Mouse (Mus musculus) midbrain, embryonic 14.5 days (tissue): ENCODE results near the gene Atox1. TPM values are rescaled to one million over a fixed set of nuclear protein-coding genes. Genes with fewer than 3 reads are reported as not detected.
A peak's percentile ranks its signal among the peaks of the same experiment; 100 is the strongest.

Source experiments
- ATAC-seq: fragments of 200-750 bp; cut with Nextera tagmentation; 2 replicates; pipeline ENCODE4 v1.8.0; 2017; ENCODE audit warnings: moderate number of reproducible peaks, moderate library complexity; ENCODE audit not compliant: low FRiP score, low TSS enrichment
- DNase-seq: peaks from one replicate; pipeline ENCODE4 v3.0.0-alpha.2; 2015
- H3K27ac ChIP-seq: fragments of 300-500 bp; sonication (generic); replicated peaks from 2 replicates; pipeline ENCODE4 v1.5.1; 2014; ENCODE audit warnings: mild to moderate bottlenecking, low read depth, low read length, moderate library complexity
- H3K27me3 ChIP-seq: fragments of 300-500 bp; sonication (generic); 2 replicates; pipeline ENCODE4 v1.6.1; 2014; ENCODE audit warnings: low read length, control low read depth, mixed read lengths; ENCODE audit not compliant: control insufficient read depth, insufficient read depth
- H3K36me3 ChIP-seq: fragments of 300-500 bp; sonication (generic); 2 replicates; pipeline ENCODE4 v1.6.1; 2014; ENCODE audit warnings: low read length, control low read depth; ENCODE audit not compliant: control insufficient read depth, insufficient read depth
- H3K4me1 ChIP-seq: fragments of 300-500 bp; sonication (generic); 2 replicates; pipeline ENCODE4 v1.6.1; 2014; ENCODE audit warnings: mild to moderate bottlenecking, antibody characterized with exemption, low read length, control low read depth; ENCODE audit not compliant: control insufficient read depth, insufficient read depth
- H3K4me2 ChIP-seq: fragments of 300-500 bp; sonication (generic); 2 replicates; pipeline ENCODE4 v1.6.1; 2014; ENCODE audit warnings: mild to moderate bottlenecking, low read length, moderate library complexity
- H3K4me3 ChIP-seq: fragments of 300-500 bp; sonication (generic); replicated peaks from 2 replicates; pipeline ENCODE4 v1.5.1; 2014; ENCODE audit warnings: low read depth, low read length
- H3K9ac ChIP-seq: fragments of 300-500 bp; sonication (generic); replicated peaks from 2 replicates; pipeline ENCODE4 v1.6.1; 2014; ENCODE audit warnings: mild to moderate bottlenecking, low read length, moderate library complexity
- H3K9me3 ChIP-seq: fragments of 300-500 bp; sonication (generic); 2 replicates; pipeline ENCODE4 v1.6.1; 2016; ENCODE audit warnings: low read length, control low read depth, mixed read lengths; ENCODE audit not compliant: control insufficient read depth
- WGBS: fragments of 180-500 bp; shearing (Covaris S2); extraction: QIAGEN DNeasy Blood & Tissue Kit; methylation state at CpG from one replicate; pipeline ENCODE4 v1.1.7; 2014; 5-methylcytosine and 5-hydroxymethylcytosine counted together
- polyA plus RNA-seq: library from polyadenylated mRNA; unstranded; fragments of >200 nt; fragmentation: Nextera tagmentation; extraction: Ambion mirVana; gene quantifications from 2 replicates; pipeline ENCODE4 v1.2.1, GENCODE M21; 2014

Gene Atox1
- polyA plus RNA-seq, 1 experiment from 2014 or later = 244 TPM

DNA sequence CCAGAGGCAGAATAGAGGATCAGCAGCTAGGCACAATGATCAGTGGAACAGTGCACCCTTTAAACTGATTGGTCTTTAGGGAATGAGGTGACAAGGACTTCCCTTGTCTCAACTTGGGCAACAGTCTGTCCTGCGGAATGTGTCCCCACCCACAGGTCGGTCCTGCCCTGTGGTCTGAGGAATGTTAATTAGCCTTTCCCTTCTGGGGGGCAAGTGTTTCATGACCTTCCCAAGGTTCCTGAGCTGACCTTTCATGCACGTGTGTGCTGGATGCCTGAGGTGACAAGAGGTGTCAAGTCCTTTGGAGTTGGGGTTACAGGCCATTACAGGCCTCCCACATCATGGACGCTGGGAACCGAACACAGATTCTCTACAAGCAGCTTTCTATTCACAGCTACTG, 21.3 kb downstream of the Atox1 start:
- ATAC-seq (no peak), DNase-seq (no peak)
- Histone ChIP-seq H3K4me2 (no peak overlapping the region), H3K4me1 (no peaks in the 10 kb centered on the region), H3K27me3 (no peaks in the 10 kb centered on the region), H3K4me3 (no peak overlapping the region), H3K9me3 (no peaks in the 10 kb centered on the region), H3K36me3 (no peaks in the 10 kb centered on the region), H3K27ac (no peak overlapping the region), H3K9ac (no peak overlapping the region)
- WGBS = 69% methylated on average over 5 of the region's 5 CpGs

DNA sequence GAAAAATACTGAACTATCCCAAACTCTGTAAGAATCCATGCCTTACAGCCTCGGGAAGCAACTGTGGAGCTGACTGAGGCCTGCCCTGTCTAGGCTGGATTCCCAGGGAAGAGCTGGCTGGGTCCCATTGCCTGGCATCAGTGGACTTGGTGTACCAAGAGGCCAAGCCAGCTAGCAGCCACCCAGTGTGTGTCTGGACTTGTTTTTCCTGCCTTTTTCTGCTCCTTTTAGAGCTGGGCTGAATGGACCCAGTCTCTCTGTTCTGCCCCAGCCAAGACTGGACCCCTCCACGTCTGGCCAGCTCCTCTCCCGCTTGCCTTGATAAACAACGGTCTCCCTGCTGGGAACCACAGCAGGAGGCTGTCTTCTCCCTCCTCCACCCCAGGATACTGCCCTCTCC, 23.0 kb downstream of the Atox1 start:
- Histone ChIP-seq H3K27ac (no peak overlapping the region), H3K27me3 (no peaks in the 10 kb centered on the region), H3K4me2 (no peak overlapping the region), H3K36me3 (no peaks in the 10 kb centered on the region), H3K4me1 (no peaks in the 10 kb centered on the region), H3K9ac (no peak overlapping the region), H3K4me3 (no peak overlapping the region), H3K9me3 (no peaks in the 10 kb centered on the region)
- 47% methylated on average over 4 of the region's 4 CpGs for whole genome bisulfite sequencing
- no peak for DNase-seq
- ATAC-seq = no peak

DNA sequence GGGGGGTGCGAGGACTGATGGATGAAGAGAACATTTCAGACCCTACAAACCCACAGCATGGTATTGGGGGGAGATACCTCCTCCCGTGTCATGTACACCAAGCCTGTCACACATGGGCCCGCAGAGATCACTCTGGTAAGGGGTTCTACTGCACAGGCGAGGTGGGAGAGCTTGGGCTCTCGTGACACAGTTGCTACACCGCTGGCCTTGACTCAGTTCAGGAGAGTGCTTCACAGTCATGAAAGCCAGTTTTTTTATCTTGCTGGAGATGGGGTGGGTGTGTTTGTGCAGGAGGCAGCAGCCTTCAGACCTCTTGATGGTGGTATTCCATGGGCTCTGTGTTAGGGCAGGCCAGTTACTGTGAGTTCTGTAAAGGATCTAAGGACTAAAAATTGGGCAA, 24.9 kb downstream of the Atox1 start:
- Histone ChIP-seq H3K9ac (no peak overlapping the region), H3K4me3 (no peak overlapping the region), H3K4me1 (no peaks in the 10 kb centered on the region), H3K9me3 (no peaks in the 10 kb centered on the region), H3K4me2 (no peak overlapping the region), H3K27ac (no peak overlapping the region), H3K36me3 (no peaks in the 10 kb centered on the region), H3K27me3 (no peaks in the 10 kb centered on the region)
- DNase-seq (no peak), ATAC-seq (no peak)
- 89% methylated on average over 6 of the region's 6 CpGs for WGBS

DNA sequence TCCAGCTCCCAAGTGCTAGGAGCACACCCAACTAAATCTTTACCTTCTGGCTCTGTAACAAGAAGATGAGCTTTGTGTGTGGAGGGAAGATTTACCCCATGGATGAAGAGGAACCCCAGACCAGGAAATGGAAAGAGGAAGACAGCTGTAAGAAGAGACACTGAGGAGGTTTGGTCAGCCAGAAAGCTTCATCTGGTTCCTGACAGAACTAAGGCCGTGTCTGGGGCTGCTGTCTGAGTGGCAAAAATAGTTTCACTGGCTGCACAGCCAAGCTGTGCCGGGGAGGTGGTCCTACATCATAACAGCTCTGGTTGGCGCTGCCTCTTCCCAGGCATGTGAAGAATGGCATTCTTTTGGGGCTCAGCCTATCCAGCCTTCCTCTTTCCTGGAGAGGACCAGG, 28.1 kb downstream of the Atox1 start:
- no peak for ATAC-seq
- 71% methylated on average over 3 of the region's 3 CpGs for WGBS

DNA sequence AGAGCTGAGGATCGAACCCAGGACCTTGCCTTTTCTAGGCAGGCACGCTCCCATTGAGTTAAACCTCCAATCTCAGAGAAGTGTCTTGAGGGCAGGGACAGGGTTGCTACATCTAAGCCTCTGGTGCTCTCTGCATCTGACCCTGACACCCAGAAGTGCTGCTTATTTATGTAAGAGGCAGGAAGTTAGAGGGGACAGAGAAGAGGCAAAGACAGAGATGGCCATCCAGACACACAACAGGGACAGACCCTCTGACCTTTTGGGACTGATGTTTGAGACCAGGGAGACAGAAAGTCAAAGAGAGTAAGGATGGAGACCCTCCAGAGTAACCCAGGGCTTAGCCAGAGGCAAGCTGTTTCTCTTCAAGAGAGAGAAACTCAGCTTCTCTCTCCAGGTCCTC, 31.1 kb downstream of the Atox1 start:
- Histone ChIP-seq H3K27me3 (no peaks in the 10 kb centered on the region), H3K9ac (no peak overlapping the region), H3K4me2 (no peak overlapping the region), H3K36me3 (no peaks in the 10 kb centered on the region), H3K4me3 (no peak overlapping the region), H3K9me3 (no peaks in the 10 kb centered on the region), H3K4me1 (0 out of 2 replicates have a peak, but pooled peaks cover 5% of the 10 kb centered on the region), H3K27ac (no peak overlapping the region)
- ATAC-seq = no peak
- WGBS = 95% methylated on average over 2 of the region's 2 CpGs
- DNase-seq = no peak

More for the DNA sequence above, 28.1 kb downstream of the Atox1 start:
- Histone ChIP-seq H3K4me2 (no peak overlapping the region), H3K9me3 (no peaks in the 10 kb centered on the region), H3K36me3 (no peaks in the 10 kb centered on the region), H3K27me3 (no peaks in the 10 kb centered on the region), H3K27ac (no peak overlapping the region), H3K4me1 (0 out of 2 replicates have a peak, but pooled peaks cover 5% of the 10 kb centered on the region), H3K4me3 (no peak overlapping the region), H3K9ac (no peak overlapping the region)
- no peak for DNase-seq

DNA sequence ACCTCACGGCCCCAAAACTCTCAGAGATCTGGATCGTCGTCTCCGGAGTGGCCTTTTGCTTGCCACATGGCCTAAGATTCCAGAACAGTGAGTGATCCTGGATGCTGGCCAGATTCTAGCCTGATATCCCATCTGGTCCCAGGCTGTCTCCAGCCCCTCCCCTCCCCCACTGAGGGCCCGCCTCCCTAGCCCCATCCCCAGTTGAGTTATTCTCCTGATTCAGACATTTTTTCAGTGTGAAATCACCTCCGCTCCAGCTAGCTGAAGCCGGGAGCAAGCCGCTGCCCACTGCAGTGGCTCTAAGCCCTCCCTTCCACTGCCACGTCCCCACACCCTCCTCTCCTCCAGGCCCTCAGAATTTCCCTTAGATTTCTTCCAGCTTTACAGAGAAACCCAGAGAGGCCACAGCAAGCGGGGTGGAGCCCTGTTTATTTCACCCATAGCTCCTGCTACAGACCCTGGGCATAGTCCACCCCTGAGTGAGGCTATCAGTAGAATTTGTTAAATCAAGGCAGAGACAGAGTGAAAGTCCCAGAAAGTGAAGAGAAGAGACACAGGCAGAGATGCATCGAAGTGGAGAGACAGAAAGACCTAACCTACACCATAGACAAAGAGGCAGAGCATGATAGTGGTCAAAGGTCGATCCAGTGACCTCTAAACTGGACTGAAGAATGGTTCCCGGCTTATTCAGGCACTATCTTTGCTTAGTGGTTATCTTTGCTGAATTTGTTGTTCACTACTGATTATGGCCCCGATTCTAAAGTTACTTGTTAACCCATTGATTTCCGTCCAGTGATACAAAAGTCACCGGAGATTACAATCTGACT, 32.6 kb downstream of the Atox1 start:
- Histone ChIP-seq H3K36me3 (no peaks in the 10 kb centered on the region), H3K27ac (peak overlapping the region; percentile 14; the same call in 1 of the 2 replicates)

DNA sequence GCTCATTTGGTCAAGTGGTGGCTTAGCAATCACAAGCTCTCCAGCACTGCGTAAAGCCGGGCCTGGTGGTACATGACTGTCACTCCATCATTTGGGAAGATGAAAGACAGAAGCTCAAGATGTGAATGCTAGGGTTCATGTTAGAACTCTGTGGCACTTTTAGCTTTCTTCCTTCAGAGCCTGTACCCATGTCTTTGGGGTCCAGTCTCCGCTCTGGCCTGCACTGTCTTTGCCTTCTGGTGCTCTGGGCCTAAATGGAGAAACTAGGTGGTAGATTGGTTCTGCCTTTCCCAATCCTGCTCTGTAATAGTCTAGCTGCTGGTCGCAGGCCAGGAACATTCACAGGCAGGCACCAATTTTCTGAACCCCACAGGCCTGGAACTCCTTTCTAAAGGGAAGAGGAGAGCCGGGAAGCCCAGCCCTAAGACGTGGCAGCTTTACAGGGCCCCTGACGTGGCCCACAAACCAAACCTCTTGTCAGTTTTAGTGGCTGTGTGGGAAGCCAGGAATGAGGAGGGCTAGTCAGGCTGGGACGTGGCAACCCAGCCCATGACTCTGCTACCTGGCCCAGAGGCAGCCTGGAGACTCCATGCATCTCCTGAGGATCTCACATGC, 36.2 kb downstream of the Atox1 start:
- ATAC-seq = no peak
- no peak overlapping the region for H3K4me3 ChIP-seq
- H3K27me3 ChIP-seq = no peaks in the 10 kb centered on the region
- no peak overlapping the region for H3K9ac ChIP-seq
- H3K4me2 ChIP-seq = no peak overlapping the region
- H3K27ac ChIP-seq = no peak overlapping the region
- no peaks in the 10 kb centered on the region for H3K9me3 ChIP-seq
- H3K36me3 ChIP-seq = no peaks in the 10 kb centered on the region
- no peak for DNase-seq
- peaks cover 19% of the 10 kb centered on the region for H3K4me1 ChIP-seq
- WGBS = 76% methylated on average over 8 of the region's 8 CpGs

More for the DNA sequence above, 32.6 kb downstream of the Atox1 start:
- Histone ChIP-seq H3K4me3 (no peak overlapping the region), H3K27me3 (no peaks in the 10 kb centered on the region), H3K4me2 (no peak overlapping the region), H3K4me1 (peaks cover 17% of the 10 kb centered on the region), H3K9me3 (no peaks in the 10 kb centered on the region), H3K9ac (no peak overlapping the region)
- ATAC-seq = peak; percentile 58
- DNase-seq = peak; percentile 78
- WGBS = 33% methylated on average over 16 of the region's 16 CpGs

DNA sequence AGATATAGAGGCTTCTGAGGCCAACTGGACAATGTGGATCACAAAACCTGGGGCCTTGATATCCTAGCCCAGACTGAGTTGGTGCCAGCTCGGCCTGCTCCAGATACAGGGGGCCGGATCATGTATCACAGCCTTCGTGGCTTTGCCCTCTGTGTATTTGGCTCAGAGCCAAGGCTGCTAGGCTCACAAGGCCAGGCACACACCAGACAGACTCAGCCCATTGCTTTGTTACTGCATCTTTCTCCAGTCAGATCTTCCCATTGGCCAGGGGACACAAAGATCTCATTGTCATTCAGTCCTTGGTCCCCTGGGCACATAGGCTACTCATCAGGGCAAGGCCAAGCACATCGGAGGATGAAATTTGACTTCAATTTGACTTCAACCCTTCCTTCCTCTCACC, 37.3 kb downstream of the Atox1 start:
- no peak overlapping the region for H3K9ac ChIP-seq
- DNase-seq = peak; percentile 84
- peak; percentile 69; the same call in 1 of the 2 replicates for ATAC-seq
- peaks cover 29% of the 10 kb centered on the region for H3K4me1 ChIP-seq
- no peak overlapping the region for H3K4me2 ChIP-seq
- no peaks in the 10 kb centered on the region for H3K36me3 ChIP-seq
- no peaks in the 10 kb centered on the region for H3K9me3 ChIP-seq
- peak overlapping the region; percentile 71 for H3K27ac ChIP-seq
- 0 out of 2 replicates have a peak, but pooled peaks cover 4% of the 10 kb centered on the region for H3K27me3 ChIP-seq
- H3K4me3 ChIP-seq = no peak overlapping the region
- WGBS = 11% methylated on average over 4 of the region's 4 CpGs

DNA sequence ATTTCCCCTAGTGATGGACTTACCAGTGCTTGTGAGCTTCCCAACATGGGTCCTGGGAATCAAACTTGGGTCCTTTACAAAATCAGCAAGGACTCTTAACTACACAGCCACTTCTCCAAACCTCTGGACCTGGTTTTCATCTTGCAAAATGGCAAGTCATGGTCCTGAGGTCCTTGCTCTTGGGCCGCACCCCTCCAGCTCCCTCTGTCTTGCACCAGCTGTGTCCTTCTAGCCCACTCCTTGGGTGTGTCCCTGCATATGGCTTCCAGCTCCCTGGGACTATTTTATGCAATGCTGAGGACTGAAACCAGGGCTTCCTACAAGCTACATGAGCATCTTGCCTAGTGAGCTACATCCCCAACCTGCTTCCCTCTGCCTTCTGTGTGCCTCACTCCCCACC, 38.1 kb downstream of the Atox1 start, which contains the start of gene Sparc:
Gene Sparc (minus strand): TSS at position 206 of the 400 bp plus-strand sequence.
- H3K4me2 ChIP-seq = no peak within 1 kb of the TSS
- no peaks in the 10 kb centered on the region for H3K9me3 ChIP-seq
- no peak within 1 kb of the TSS for H3K4me3 ChIP-seq
- H3K4me1 ChIP-seq = peaks cover 32% of the 10 kb centered on the region
- no peaks in the 10 kb centered on the region for H3K36me3 ChIP-seq
- WGBS = 97% methylated on average over 1 of the region's 1 CpGs
- 0 out of 2 replicates have a peak, but pooled peaks cover 4% of the 10 kb centered on the region for H3K27me3 ChIP-seq
- no peak for DNase-seq
- ATAC-seq = no peak
- H3K27ac ChIP-seq = peak within 1 kb of the TSS; percentile 71
- H3K9ac ChIP-seq = no peak within 1 kb of the TSS
